Mouse (Mus musculus) myocyte (in vitro differentiated cells): ENCODE results near the gene Pomc. TPM values are rescaled to one million over a fixed set of nuclear protein-coding genes. Genes with fewer than 3 reads are reported as not detected.

Experiments used
- H3K27me3 ChIP-seq: one replicate; pipeline ENCODE4 v1.6.1; 2011; ENCODE audit not compliant: control insufficient read depth, insufficient read depth, insufficient read length
- H3K36me3 ChIP-seq: one replicate; pipeline ENCODE4 v1.6.1; 2011; ENCODE audit not compliant: control insufficient read depth, insufficient read depth
- H3K4me2 ChIP-seq: one replicate; pipeline ENCODE4 v1.6.1; 2011; ENCODE audit warnings: low read depth, control low read depth
- H3K4me3 ChIP-seq: one replicate; pipeline ENCODE4 v1.5.1; 2011; ENCODE audit warnings: mild to moderate bottlenecking, control low read depth, moderate library complexity
- H3K79me2 ChIP-seq: one replicate; pipeline ENCODE4 v1.6.1; 2011; ENCODE audit not compliant: control insufficient read depth, insufficient read depth
- H3ac ChIP-seq: one replicate; pipeline ENCODE4 v1.6.1; 2011; ENCODE audit not compliant: control insufficient read depth, insufficient read length
- CEBPB ChIP-seq: IDR thresholded peaks from 2 replicates; pipeline ENCODE4 v1.6.1; 2011; ENCODE audit warnings: mild to moderate bottlenecking, moderate library complexity; ENCODE audit not compliant: poor library complexity, insufficient read depth, severe bottlenecking
- E2F4 ChIP-seq: IDR thresholded peaks from one replicate; pipeline ENCODE4 v1.6.1; 2011; ENCODE audit warnings: mild to moderate bottlenecking, control low read depth, moderate library complexity; ENCODE audit not compliant: insufficient read depth
- MAX ChIP-seq: IDR thresholded peaks from one replicate; pipeline ENCODE4 v1.6.1; 2011; ENCODE audit warnings: low read depth, mild to moderate bottlenecking, control low read depth
- MYOD1 ChIP-seq, 3 experiments: IDR thresholded peaks; one replicate each; pipeline ENCODE4 v1.6.1; 2011; ENCODE audit warnings: control low read depth in 2 of 3, low read depth in 2 of 3, mild to moderate bottlenecking in 2 of 3, moderate library complexity in 1 of 3; ENCODE audit not compliant: insufficient read length in 2 of 3, control insufficient read depth in 1 of 3
- MYOG ChIP-seq, 3 experiments: IDR thresholded peaks; one replicate each; pipeline ENCODE4 v1.6.1; 2011; ENCODE audit warnings: control low read depth in 2 of 3, low read depth in 2 of 3, mild to moderate bottlenecking in 2 of 3; ENCODE audit not compliant: insufficient read length in 2 of 3, control insufficient read depth in 1 of 3, insufficient read depth in 1 of 3
- POLR2A ChIP-seq: IDR thresholded peaks from one replicate; pipeline ENCODE4 v1.6.1; 2011; ENCODE audit warnings: low read depth, mild to moderate bottlenecking, control low read depth, moderate library complexity; ENCODE audit not compliant: insufficient read length
- POLR2AphosphoS2 ChIP-seq: IDR thresholded peaks from one replicate; pipeline ENCODE4 v1.6.1; 2011; ENCODE audit warnings: low read depth, control low read depth; ENCODE audit not compliant: insufficient read length
- REST ChIP-seq: IDR thresholded peaks from one replicate; pipeline ENCODE4 v1.6.1; 2011; ENCODE audit warnings: mild to moderate bottlenecking, control low read depth, moderate library complexity; ENCODE audit not compliant: insufficient read depth, insufficient read length
- SRF ChIP-seq: IDR thresholded peaks from one replicate; pipeline ENCODE4 v1.6.1; 2011; ENCODE audit warnings: low read depth; ENCODE audit not compliant: control insufficient read depth, insufficient read length
- TCF12 ChIP-seq: IDR thresholded peaks from one replicate; pipeline ENCODE4 v1.6.1; 2011; ENCODE audit warnings: mild to moderate bottlenecking, control low read depth; ENCODE audit not compliant: poor library complexity, insufficient read depth, severe bottlenecking
- TCF3 ChIP-seq: IDR thresholded peaks from one replicate; pipeline ENCODE4 v1.6.1; 2011; ENCODE audit warnings: low read depth, control low read depth; ENCODE audit not compliant: insufficient read length
- USF1 ChIP-seq: IDR thresholded peaks from one replicate; pipeline ENCODE4 v1.6.1; 2011; ENCODE audit warnings: low read depth, mild to moderate bottlenecking, control low read depth, moderate library complexity
- polyA plus RNA-seq: library from polyadenylated mRNA; unstranded; fragments of >200 nt; fragmentation: generic; extraction: Trizol; gene quantifications from one replicate; pipeline ENCODE4 v1.2.1, GENCODE M21; 2012; ENCODE audit warnings: missing spikeins

Gene Pomc
- polyA plus RNA-seq, 1 experiment: not detected

- no peak overlapping the region for H3K4me3 ChIP-seq
- no peaks in the 10 kb centered on the region for H3K36me3 ChIP-seq
- no peak overlapping the region for H3K4me2 ChIP-seq
- no peaks in the 10 kb centered on the region for H3K27me3 ChIP-seq
- H3K79me2 ChIP-seq: no peaks in the 10 kb centered on the region
- H3ac ChIP-seq: no peak overlapping the region
- no peak for TF ChIP-seq TCF3
- no peak for TF ChIP-seq MAX
- no peak for TF ChIP-seq POLR2A
- no peak for TF ChIP-seq TCF12
- TF ChIP-seq REST: no peak
Observed at GRCm38 (mm10) chr12:3910466-3911093, 44.2 kb upstream of the Pomc start.

- H3K36me3 ChIP-seq: no peaks in the 10 kb centered on the region
- H3K79me2 ChIP-seq: no peaks in the 10 kb centered on the region
- TF ChIP-seq TCF12: no peak
- no peak for TF ChIP-seq REST
- no peak for TF ChIP-seq MAX
- TF ChIP-seq CEBPB: no peak
- no peak overlapping the region for H3K4me3 ChIP-seq
- no peaks in the 10 kb centered on the region for H3K27me3 ChIP-seq
- no peak overlapping the region for H3ac ChIP-seq
- H3K4me2 ChIP-seq: no peak overlapping the region
Observed at GRCm38 (mm10) chr12:3911831-3912348, 42.9 kb upstream of the Pomc start.

- Histone ChIP-seq H3K36me3 (no peaks in the 10 kb centered on the region), H3K27me3 (peaks cover 7% of the 10 kb centered on the region), H3K4me3 (no peak overlapping the region), H3K79me2 (no peaks in the 10 kb centered on the region), H3ac (no peak overlapping the region), H3K4me2 (no peak overlapping the region)
- TF ChIP-seq E2F4: no peak
- TF ChIP-seq MYOD1 (IDR thresholded peaks at IDR 0.05; ENCODE audit: control insufficient read depth in 1 of 3, insufficient read length in 2 of 3, low read depth in 2 of 3): no peak
- no peak for TF ChIP-seq POLR2A
- TF ChIP-seq USF1: no peak
- no peak for TF ChIP-seq TCF3
- no peak for TF ChIP-seq TCF12
- TF ChIP-seq POLR2AphosphoS2: no peak
- TF ChIP-seq MAX: no peak
- TF ChIP-seq MYOG (IDR thresholded peaks at IDR 0.05; ENCODE audit: control insufficient read depth in 1 of 3, insufficient read depth in 1 of 3, insufficient read length in 2 of 3, low read depth in 2 of 3): no peak
- no peak for TF ChIP-seq CEBPB
- no peak for TF ChIP-seq SRF
Observed at GRCm38 (mm10) chr12:3915852-3916251, 38.9 kb upstream of the Pomc start.

GRCm38 (mm10) chr12:3917668-3918341 lies 36.9 kb upstream of the Pomc start:
- TF ChIP-seq MAX: no peak
- no peak for TF ChIP-seq E2F4
- TF ChIP-seq USF1: peak; percentile 66
- no peak for TF ChIP-seq REST
- no peak for TF ChIP-seq CEBPB
- peak in 1 of 3 experiments; percentile 66 for TF ChIP-seq MYOG (IDR thresholded peaks at IDR 0.05; ENCODE audit: control insufficient read depth in 1 of 3, insufficient read depth in 1 of 3, insufficient read length in 2 of 3, low read depth in 2 of 3)
- TF ChIP-seq MYOD1 (IDR thresholded peaks at IDR 0.05; ENCODE audit: control insufficient read depth in 1 of 3, insufficient read length in 2 of 3, low read depth in 2 of 3): peak in 2 of 3 experiments; percentile 13 to 69
- no peak for TF ChIP-seq POLR2A
- TF ChIP-seq POLR2AphosphoS2: no peak
- TF ChIP-seq TCF12: no peak
- no peak for TF ChIP-seq TCF3
- Histone ChIP-seq H3K36me3 (no peaks in the 10 kb centered on the region), H3K79me2 (no peaks in the 10 kb centered on the region), H3ac (no peak overlapping the region), H3K27me3 (peaks cover 7% of the 10 kb centered on the region), H3K4me2 (no peak overlapping the region), H3K4me3 (no peak overlapping the region)

- Histone ChIP-seq H3K79me2 (no peaks in the 10 kb centered on the region), H3K4me2 (no peak overlapping the region), H3K27me3 (peaks cover 7% of the 10 kb centered on the region), H3ac (no peak overlapping the region), H3K4me3 (no peak overlapping the region), H3K36me3 (no peaks in the 10 kb centered on the region)
- TF ChIP-seq MYOG (IDR thresholded peaks at IDR 0.05; ENCODE audit: control insufficient read depth in 1 of 3, insufficient read depth in 1 of 3, insufficient read length in 2 of 3, low read depth in 2 of 3) (no peak), SRF (no peak), POLR2A (no peak), TCF12 (no peak), MAX (no peak), CEBPB (no peak), TCF3 (no peak), POLR2AphosphoS2 (no peak), USF1 (no peak), E2F4 (no peak), MYOD1 (IDR thresholded peaks at IDR 0.05; ENCODE audit: control insufficient read depth in 1 of 3, insufficient read length in 2 of 3, low read depth in 2 of 3) (no peak)
Observed at GRCm38 (mm10) chr12:3918577-3918976, 36.2 kb upstream of the Pomc start.
